Mouse (Mus musculus) bone marrow, adult 2 months (tissue): ENCODE results near the gene Ccdc71l.

Experiments
- CTCF ChIP-seq: fragments of 200-500 bp; IDR thresholded peaks from 2 replicates; pipeline ENCODE4 v1.5.1; 2011; ENCODE audit warnings: low read length, control low read depth; ENCODE audit not compliant: control insufficient read depth, insufficient read depth
- POLR2A ChIP-seq: fragments of 200-500 bp; IDR thresholded peaks from 2 replicates; pipeline ENCODE4 v1.6.1; 2011; ENCODE audit warnings: low read depth, mild to moderate bottlenecking, control low read depth, low read length, borderline replicate concordance; ENCODE audit not compliant: control insufficient read depth

GRCm38 (mm10) chr12:32346121-32346520 is 32.4 kb upstream of the Ccdc71l start:
- TF ChIP-seq CTCF: no peak
- no peak for TF ChIP-seq POLR2A
